ENCODE assay signal across 10 mouse cellular contexts in the genomic region with DNA sequence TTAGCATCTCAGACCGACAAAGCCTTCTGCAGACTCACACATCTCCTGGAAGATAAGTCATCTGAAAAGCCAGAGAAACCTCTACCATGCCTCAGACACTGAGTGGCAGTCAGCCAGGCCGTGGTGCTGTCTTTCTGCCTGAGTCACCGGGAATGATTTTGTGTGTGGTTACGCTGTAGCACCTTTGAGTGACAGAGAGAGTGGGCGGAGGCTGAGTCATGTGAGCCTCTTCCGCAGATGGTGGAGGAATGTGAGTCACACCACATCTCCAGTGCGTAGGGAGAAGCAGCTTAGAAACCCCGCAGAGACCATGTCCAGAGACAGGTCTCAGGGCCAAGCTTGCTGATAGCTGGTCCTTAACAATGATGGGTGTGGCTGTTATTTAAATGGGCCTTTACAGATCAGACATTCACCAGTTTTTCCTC.
DNase-seq lines count a peak whose midpoint lies in the region; ATAC-seq lines count a peak whose summit lies in the region.
"Had no signal": no experiment of that assay in that cellular context is flagged by ENCODE, and none has a peak within 500 bp of the region (broad histone marks: within the 10 kb centered on the region; RNA-seq: fewer than 3 reads in every experiment).

No protein-coding gene starts in this region.

- no peak overlapping the region for H3K4me2 ChIP-seq in stomach, embryonic 14.5 days (replicated peaks; ENCODE audit: low read depth, low read length)
- H3K4me2 ChIP-seq in forebrain, embryonic 11.5 days (ENCODE audit: low read depth, low read length, severe bottlenecking) = no peak overlapping the region
- H3K4me2 ChIP-seq: embryonic facial prominence, embryonic 13.5 days had no signal

- no peak overlapping the region for H3K4me3 ChIP-seq in stomach, embryonic 14.5 days (ENCODE audit: low read depth, low read length)
- no peak overlapping the region for H3K4me3 ChIP-seq in forebrain, embryonic 11.5 days (ENCODE audit: low read depth, low read length)
- H3K4me3 ChIP-seq: embryonic facial prominence, embryonic 13.5 days had no signal

- H3K27me3 ChIP-seq in stomach, embryonic 14.5 days (ENCODE audit: control insufficient read depth, insufficient read depth, low read length) = no peaks in the 10 kb centered on the region
- no peaks in the 10 kb centered on the region for H3K27me3 ChIP-seq in forebrain, embryonic 11.5 days (ENCODE audit: control insufficient read depth, insufficient read depth, low read length)
- H3K27me3 ChIP-seq: embryonic facial prominence, embryonic 13.5 days had no signal

- H3K9me3 ChIP-seq in stomach, embryonic 14.5 days (ENCODE audit: control insufficient read depth, low read depth, low read length) = no peaks in the 10 kb centered on the region
- no peaks in the 10 kb centered on the region for H3K9me3 ChIP-seq in forebrain, embryonic 11.5 days (ENCODE audit: control insufficient read depth, low read length)

- peak; percentile 46 to 51 for DNase-seq in spleen, adult 18-20 months
- DNase-seq in spleen, postnatal 14 days (ENCODE audit: low spot score in 2 of 2) = no peak
- peak; percentile 88 for DNase-seq in adrenal gland, postnatal 14 days
- peak; percentile 89 for DNase-seq in left cerebral cortex, adult 18-20 months (ENCODE audit: low spot score in 2 of 2)
- no peak for DNase-seq in forebrain, embryonic 11.5 days (ENCODE audit: low spot score)
- DNase-seq in urinary bladder, postnatal 4 days (ENCODE audit: low spot score in 2 of 2) = no peak
- no peak for DNase-seq in gastrocnemius, adult 8-10 months (ENCODE audit: low spot score in 2 of 2)

- WGBS in stomach, embryonic 14.5 days = 77% methylated on average over 8 of the region's 8 CpGs
- WGBS in forebrain, embryonic 11.5 days = 89% methylated on average over 8 of the region's 8 CpGs

- no peak overlapping the region for H3K9ac ChIP-seq in stomach, embryonic 14.5 days (replicated peaks; ENCODE audit: low read depth, low read length)
- no peak overlapping the region for H3K9ac ChIP-seq in forebrain, embryonic 11.5 days (ENCODE audit: low read length)
- H3K9ac ChIP-seq: embryonic facial prominence, embryonic 13.5 days had no signal

- 0 out of 2 replicates have a peak, but pooled peaks cover 5% of the 10 kb centered on the region for H3K4me1 ChIP-seq in stomach, embryonic 14.5 days (ENCODE audit: control insufficient read depth, insufficient read depth, low read length)
- H3K4me1 ChIP-seq in forebrain, embryonic 11.5 days (replicated peaks; ENCODE audit: control insufficient read depth, insufficient read depth, low read length) = no peaks in the 10 kb centered on the region

- H3K36me3 ChIP-seq in stomach, embryonic 14.5 days (ENCODE audit: control insufficient read depth, insufficient read depth, low read length) = no peaks in the 10 kb centered on the region
- H3K36me3 ChIP-seq in forebrain, embryonic 11.5 days (ENCODE audit: control insufficient read depth, insufficient read depth, low read length) = no peaks in the 10 kb centered on the region
- H3K36me3 ChIP-seq: embryonic facial prominence, embryonic 13.5 days had no signal

- no peak overlapping the region for H3K27ac ChIP-seq in stomach, embryonic 14.5 days (ENCODE audit: low read length)
- H3K27ac ChIP-seq in forebrain, embryonic 11.5 days (ENCODE audit: low read depth, low read length) = no peak overlapping the region
- H3K27ac ChIP-seq: embryonic facial prominence, embryonic 13.5 days; macrophage had no signal

- ATAC-seq in stomach, embryonic 14.5 days (ENCODE audit: insufficient number of reproducible peaks, insufficient read depth, low FRiP score, low read depth) = 0 out of 2 replicates have a peak, but pooled peaks have one; percentile 14
- no peak for ATAC-seq in forebrain, embryonic 11.5 days (replicated peaks; ENCODE audit: low FRiP score)

Comparison
In these comparisons a context has a peak if more than half of its experiments do, and no peak if none do; other contexts are left out.
1. DNase-seq: peak in spleen, adult 18-20 months (2 of 2), adrenal gland, postnatal 14 days (single experiment) and left cerebral cortex, adult 18-20 months (2 of 2); none in spleen, postnatal 14 days (0 of 2), forebrain, embryonic 11.5 days (single experiment), urinary bladder, postnatal 4 days (0 of 2) and gastrocnemius, adult 8-10 months (0 of 2).